Mouse (Mus musculus) midbrain, postnatal 0 days (tissue): ENCODE results near the gene Slc24a4. TPM values are rescaled to one million over a fixed set of nuclear protein-coding genes. Genes with fewer than 3 reads are reported as not detected.

Source experiments
- ATAC-seq: fragments of 200-750 bp; cut with Nextera tagmentation; 2 replicates; pipeline ENCODE4 v1.8.0; 2017; ENCODE audit warnings: moderate number of reproducible peaks, mild to moderate bottlenecking, moderate TSS enrichment, moderate library complexity; ENCODE audit not compliant: low FRiP score
- DNase-seq: peaks from one replicate; pipeline ENCODE4 v3.0.0-alpha.2; 2015; ENCODE audit warnings: low spot score
- H3K27ac ChIP-seq: fragments of 300-500 bp; sonication (generic); 2 replicates; pipeline ENCODE4 v1.5.1; 2014; ENCODE audit warnings: low read depth, mild to moderate bottlenecking, low read length, mixed read lengths
- H3K27me3 ChIP-seq: fragments of 300-500 bp; sonication (generic); 2 replicates; pipeline ENCODE4 v1.6.1; 2014; ENCODE audit warnings: low read length, control low read depth, mixed read lengths; ENCODE audit not compliant: insufficient read depth
- H3K36me3 ChIP-seq: fragments of 300-500 bp; sonication (generic); 2 replicates; pipeline ENCODE4 v1.6.1; 2014; ENCODE audit warnings: low read length, control low read depth, mixed read lengths; ENCODE audit not compliant: insufficient read depth
- H3K4me1 ChIP-seq: fragments of 300-500 bp; sonication (generic); 2 replicates; pipeline ENCODE4 v1.6.1; 2014; ENCODE audit warnings: mild to moderate bottlenecking, control low read depth, antibody characterized with exemption, low read length, mixed read lengths; ENCODE audit not compliant: insufficient read depth
- H3K4me2 ChIP-seq: fragments of 300-500 bp; sonication (generic); 2 replicates; pipeline ENCODE4 v1.6.1; 2014; ENCODE audit warnings: low read depth, mild to moderate bottlenecking, low read length, mixed read lengths; ENCODE audit not compliant: poor library complexity, severe bottlenecking
- H3K4me3 ChIP-seq: fragments of 300-500 bp; sonication (generic); 2 replicates; pipeline ENCODE4 v1.5.1; 2014; ENCODE audit warnings: low read depth, mild to moderate bottlenecking, low read length, moderate library complexity
- H3K9ac ChIP-seq: fragments of 300-500 bp; sonication (generic); replicated peaks from 2 replicates; pipeline ENCODE4 v1.6.1; 2014; ENCODE audit warnings: mild to moderate bottlenecking, low read length, moderate library complexity, mixed read lengths; ENCODE audit not compliant: poor library complexity, severe bottlenecking
- H3K9me3 ChIP-seq: fragments of 300-500 bp; sonication (generic); 2 replicates; pipeline ENCODE4 v1.6.1; 2016; ENCODE audit warnings: low read length, control low read depth
- CTCF ChIP-seq: IDR thresholded peaks from 2 replicates; pipeline ENCODE4 v1.5.1; 2016; ENCODE audit warnings: antibody characterized with exemption, mild to moderate bottlenecking
- WGBS: fragments of 180-500 bp; shearing (Covaris S2); extraction: QIAGEN DNeasy Blood & Tissue Kit; methylation state at CpG from one replicate; pipeline ENCODE4 v1.1.7; 2014; 5-methylcytosine and 5-hydroxymethylcytosine counted together
- polyA plus RNA-seq: library from polyadenylated mRNA; unstranded; fragments of >200 nt; fragmentation: Nextera tagmentation; extraction: Ambion mirVana; gene quantifications from 2 replicates; pipeline ENCODE4 v1.2.1, GENCODE M21; 2015
- total RNA-seq: library from RNA; depleted of rRNA; stranded (reverse); fragments of >200 nt; gene quantifications from 2 replicates; pipeline ENCODE4 v1.2.3, GENCODE M21; 2014

The Slc24a4 gene
- total and polyA plus RNA-seq, 2 experiments from 2014 or later: 2.4 to 5.3 TPM

DNA sequence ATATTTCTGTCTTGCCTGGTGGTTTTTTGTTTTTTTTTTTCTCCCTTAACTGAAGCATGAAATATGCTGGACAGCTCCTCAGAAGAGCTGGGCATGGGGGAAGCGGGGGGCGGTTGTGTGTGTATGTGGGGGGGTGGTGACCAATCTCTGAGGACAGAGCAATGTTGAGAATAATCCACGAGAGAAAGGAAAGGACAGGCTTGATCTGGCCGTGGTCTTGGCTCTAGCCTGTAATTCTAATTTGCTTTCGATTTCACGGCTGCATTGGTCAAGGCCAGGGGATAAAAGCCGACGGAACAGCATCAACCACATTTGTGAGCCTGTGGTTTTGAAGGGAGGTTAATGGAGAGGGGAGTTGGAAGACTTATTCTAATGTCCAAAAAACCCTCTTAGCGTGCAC, 54.7 kb downstream of the Slc24a4 start:
- no peak overlapping the region for H3K9ac ChIP-seq
- H3K27ac ChIP-seq: 0 out of 2 replicates have a peak overlapping the region, but pooled peaks have one; percentile 26
- ATAC-seq (peak; percentile 53; the same call in 1 of the 2 replicates), DNase-seq (peak; percentile 47)
- no peak overlapping the region for H3K4me2 ChIP-seq
- TF ChIP-seq CTCF: no peak
- H3K4me1 ChIP-seq: 0 out of 2 replicates have a peak, but pooled peaks cover 2% of the 10 kb centered on the region
- no peak overlapping the region for H3K4me3 ChIP-seq
- no peaks in the 10 kb centered on the region for H3K36me3 ChIP-seq
- H3K27me3 ChIP-seq: no peaks in the 10 kb centered on the region
- no peaks in the 10 kb centered on the region for H3K9me3 ChIP-seq
- WGBS: 24% methylated on average over 9 of the region's 9 CpGs

DNA sequence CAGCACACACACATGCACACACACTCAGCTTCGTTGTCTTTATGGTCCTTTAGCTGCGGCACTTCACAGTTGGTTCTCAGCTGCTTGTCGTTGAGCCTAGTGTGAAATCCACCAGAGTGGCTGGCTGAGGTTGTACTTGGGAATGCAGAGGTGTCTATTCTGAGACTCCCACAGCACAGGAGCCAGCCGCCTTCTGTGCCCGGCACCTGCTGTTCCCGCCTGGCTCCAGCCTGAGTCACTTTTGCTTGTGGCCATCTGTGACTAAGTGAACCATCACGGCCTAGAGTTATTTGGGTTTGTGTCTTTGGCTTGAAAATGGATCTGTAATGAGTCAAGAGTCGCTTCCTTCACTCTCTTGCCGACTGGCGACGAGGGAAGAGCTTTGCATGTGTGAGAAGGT, 62.3 kb downstream of the Slc24a4 start:
- H3K4me2 ChIP-seq: no peak overlapping the region
- DNase-seq: no peak
- WGBS: 86% methylated on average over 11 of the region's 11 CpGs
- no peak overlapping the region for H3K27ac ChIP-seq
- H3K4me3 ChIP-seq: no peak overlapping the region
- no peaks in the 10 kb centered on the region for H3K27me3 ChIP-seq
- H3K4me1 ChIP-seq: no peaks in the 10 kb centered on the region
- H3K36me3 ChIP-seq: no peaks in the 10 kb centered on the region
- no peaks in the 10 kb centered on the region for H3K9me3 ChIP-seq
- H3K9ac ChIP-seq: no peak overlapping the region
- no peak for TF ChIP-seq CTCF
- no peak for ATAC-seq

DNA sequence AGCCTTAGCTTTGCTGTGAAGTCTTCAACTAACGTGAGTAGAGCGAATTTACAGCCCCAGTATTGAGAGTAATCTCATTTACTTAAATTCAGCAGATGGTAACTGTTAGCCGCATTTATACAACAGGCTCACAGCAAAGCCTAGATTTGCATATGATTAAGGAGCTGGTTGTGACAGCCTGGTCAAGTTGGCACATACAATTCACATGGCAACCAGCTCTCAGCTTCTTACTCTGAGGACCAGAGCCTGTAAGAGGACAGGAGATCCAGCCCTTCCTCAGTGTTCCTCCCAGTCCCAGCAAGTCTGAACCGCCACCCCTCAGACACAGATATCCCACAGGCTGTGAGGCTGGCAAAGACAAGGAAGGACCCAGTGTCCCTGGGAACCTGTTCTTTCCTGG, 73.0 kb downstream of the Slc24a4 start:
- H3K9me3 ChIP-seq: no peaks in the 10 kb centered on the region
- H3K27me3 ChIP-seq: no peaks in the 10 kb centered on the region
- H3K4me3 ChIP-seq: no peak overlapping the region
- no peaks in the 10 kb centered on the region for H3K36me3 ChIP-seq
- no peak overlapping the region for H3K4me2 ChIP-seq
- peak overlapping the region; percentile 26; the same call in 1 of the 2 replicates for H3K27ac ChIP-seq
- WGBS: 31% methylated on average over 4 of the region's 4 CpGs
- no peak for TF ChIP-seq CTCF
- H3K9ac ChIP-seq: no peak overlapping the region
- H3K4me1 ChIP-seq: no peaks in the 10 kb centered on the region
- peak; percentile 44; the same call in 1 of the 2 replicates for ATAC-seq
- peak; percentile 51 for DNase-seq

DNA sequence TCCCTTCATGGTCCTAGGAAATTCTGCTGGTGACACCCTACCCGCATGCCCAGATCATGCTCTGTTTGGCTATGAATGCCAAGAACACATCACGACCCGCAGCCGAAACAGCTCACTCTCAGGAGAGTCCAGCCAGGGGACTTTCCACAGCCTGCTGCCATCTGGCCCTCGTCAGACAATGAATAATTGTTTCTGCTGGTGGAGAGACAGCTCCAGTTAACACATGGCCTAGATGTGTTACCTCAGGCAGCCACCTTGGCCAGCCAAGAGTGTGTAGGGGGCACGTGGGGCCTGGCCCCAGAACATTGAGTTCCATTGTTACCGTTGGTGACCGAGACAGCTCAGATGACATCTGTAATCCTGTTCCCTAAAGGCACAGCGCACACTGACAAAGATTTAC, 74.4 kb downstream of the Slc24a4 start:
- no peak for TF ChIP-seq CTCF
- Histone ChIP-seq H3K4me1 (0 out of 2 replicates have a peak, but pooled peaks cover 3% of the 10 kb centered on the region), H3K27ac (no peak overlapping the region), H3K9ac (no peak overlapping the region), H3K4me2 (no peak overlapping the region), H3K36me3 (no peaks in the 10 kb centered on the region), H3K9me3 (no peaks in the 10 kb centered on the region), H3K27me3 (no peaks in the 10 kb centered on the region), H3K4me3 (no peak overlapping the region)
- 47% methylated on average over 9 of the region's 9 CpGs for WGBS
- peak; percentile 47 for DNase-seq
- 0 out of 2 replicates have a peak, but pooled peaks have one; percentile 28 for ATAC-seq

DNA sequence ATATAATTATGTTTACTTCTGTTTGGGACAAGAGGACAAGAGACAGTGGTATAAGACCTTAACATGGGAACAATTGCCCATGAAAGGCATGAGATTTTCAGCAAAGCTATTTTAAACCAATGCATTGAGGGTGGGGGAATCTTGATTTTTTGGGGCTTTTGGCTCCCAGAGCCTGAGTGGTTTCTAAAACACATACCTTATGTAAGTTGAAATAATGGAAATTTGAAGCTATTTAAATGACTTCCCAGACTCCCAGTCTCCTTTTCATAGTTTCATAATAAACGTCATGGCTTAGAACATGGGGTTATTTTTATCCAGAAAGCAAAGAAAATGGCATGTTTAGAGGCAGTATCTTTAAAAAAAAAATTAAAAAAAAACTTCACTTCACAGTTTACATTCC, 77.9 kb downstream of the Slc24a4 start:
- Histone ChIP-seq H3K4me2 (no peak overlapping the region), H3K9me3 (no peaks in the 10 kb centered on the region), H3K9ac (no peak overlapping the region), H3K4me1 (0 out of 2 replicates have a peak, but pooled peaks cover 3% of the 10 kb centered on the region), H3K36me3 (no peaks in the 10 kb centered on the region), H3K4me3 (no peak overlapping the region), H3K27ac (no peak overlapping the region), H3K27me3 (no peaks in the 10 kb centered on the region)
- WGBS: 78% methylated on average over 1 of the region's 1 CpGs
- TF ChIP-seq CTCF: no peak
- DNase-seq: no peak
- ATAC-seq: no peak

DNA sequence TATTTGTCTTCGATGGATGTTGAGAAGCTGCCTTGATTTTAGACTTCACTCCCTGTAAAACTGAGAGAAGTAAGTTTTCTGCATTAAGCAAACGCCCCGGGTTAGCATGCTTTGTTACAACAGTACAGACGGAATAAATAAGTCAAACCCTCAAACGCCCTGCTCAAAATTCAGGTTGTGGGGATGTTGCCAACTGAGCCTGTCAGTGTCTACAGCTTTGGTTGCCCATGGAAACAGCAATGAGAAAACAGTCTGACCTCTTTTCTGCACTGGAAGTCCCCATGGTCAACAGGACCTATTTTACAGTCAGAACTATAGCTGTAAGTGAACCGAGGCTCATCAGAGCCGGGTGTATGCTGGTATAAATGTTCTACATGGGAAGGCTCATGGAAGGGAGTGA, 78.7 kb downstream of the Slc24a4 start:
- WGBS: 62% methylated on average over 7 of the region's 7 CpGs
- H3K9me3 ChIP-seq: no peaks in the 10 kb centered on the region
- H3K27me3 ChIP-seq: no peaks in the 10 kb centered on the region
- ATAC-seq: no peak
- H3K4me2 ChIP-seq: no peak overlapping the region
- H3K4me3 ChIP-seq: no peak overlapping the region
- no peak for TF ChIP-seq CTCF
- no peak overlapping the region for H3K9ac ChIP-seq
- peak; percentile 45 for DNase-seq
- peak overlapping the region; percentile 55; the same call in 1 of the 2 replicates for H3K27ac ChIP-seq
- 0 out of 2 replicates have a peak, but pooled peaks cover 3% of the 10 kb centered on the region for H3K4me1 ChIP-seq
- no peaks in the 10 kb centered on the region for H3K36me3 ChIP-seq
